Mouse (Mus musculus): ENCODE measurements around the gene Stox2.

Stox2 gene

DNA sequence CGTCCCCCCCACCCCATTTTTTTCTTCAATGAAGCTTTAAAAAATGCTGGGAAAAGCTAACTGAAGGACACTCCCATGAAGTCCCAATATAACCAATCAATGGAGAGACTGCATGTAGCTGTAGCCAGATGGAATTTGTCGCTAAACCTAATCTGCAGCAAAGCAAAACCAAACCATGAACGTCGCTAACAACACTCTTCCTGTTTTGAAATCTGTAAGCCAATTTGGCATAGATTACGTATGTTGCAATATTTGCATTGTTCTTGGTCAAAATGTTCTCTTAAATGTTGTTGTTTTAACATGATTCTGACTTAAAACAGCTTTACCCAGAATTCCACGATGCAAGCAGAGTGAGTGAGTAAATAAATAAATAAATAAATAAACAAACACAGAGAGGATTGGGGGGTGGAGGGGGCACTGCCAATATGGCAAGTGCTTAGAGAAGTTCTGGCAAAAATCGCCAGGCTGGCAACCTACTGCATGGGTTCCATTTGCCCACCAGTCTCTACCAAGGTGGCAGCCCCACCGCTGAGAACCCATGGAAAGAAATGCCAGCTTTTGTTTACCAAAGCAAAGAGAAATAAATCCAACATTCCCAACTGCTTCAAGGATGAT, 203.0 kb downstream of the Stox2 start:
- peak; percentile 78 for DNase-seq (ENCODE audit: low read depth, low spot score)

DNA sequence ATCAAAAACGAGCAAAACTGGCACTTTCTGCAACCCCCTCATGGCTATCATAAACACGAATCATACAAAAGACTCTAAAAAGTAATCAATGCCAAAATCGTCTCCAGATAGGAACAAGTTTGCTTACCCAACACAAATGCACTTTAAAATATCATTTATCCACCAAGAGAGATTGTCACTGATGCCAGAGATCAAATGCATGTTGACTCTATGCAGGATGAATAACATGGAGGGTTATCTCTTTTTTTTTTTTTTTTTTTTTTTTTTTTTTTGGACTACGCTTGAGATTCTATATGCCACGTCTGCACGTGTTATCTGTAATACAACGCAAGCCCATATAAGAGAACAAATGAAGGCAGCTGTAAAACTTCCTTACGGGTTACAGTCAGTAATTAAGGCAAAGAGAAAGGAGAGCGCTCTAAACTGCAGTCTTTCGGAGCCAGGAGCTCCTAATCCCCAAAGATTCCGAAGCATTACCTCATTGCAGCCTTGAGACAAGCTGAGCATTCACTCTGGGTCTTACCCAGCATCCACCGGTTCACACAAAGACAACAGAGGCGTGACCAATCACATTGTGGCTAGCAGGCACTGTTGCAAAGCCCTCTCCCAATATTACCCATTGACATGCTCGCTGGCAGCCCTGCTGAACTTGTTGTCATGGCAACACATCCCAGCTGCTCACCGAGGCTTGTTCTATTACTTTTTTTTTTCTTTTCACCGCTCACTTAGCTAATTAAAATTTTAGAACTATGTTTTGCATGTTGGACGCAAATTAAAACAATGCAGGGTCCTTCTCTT, 203.8 kb downstream of the Stox2 start:
- peak; percentile 98 for DNase-seq (ENCODE audit: low read depth, low spot score)

DNA sequence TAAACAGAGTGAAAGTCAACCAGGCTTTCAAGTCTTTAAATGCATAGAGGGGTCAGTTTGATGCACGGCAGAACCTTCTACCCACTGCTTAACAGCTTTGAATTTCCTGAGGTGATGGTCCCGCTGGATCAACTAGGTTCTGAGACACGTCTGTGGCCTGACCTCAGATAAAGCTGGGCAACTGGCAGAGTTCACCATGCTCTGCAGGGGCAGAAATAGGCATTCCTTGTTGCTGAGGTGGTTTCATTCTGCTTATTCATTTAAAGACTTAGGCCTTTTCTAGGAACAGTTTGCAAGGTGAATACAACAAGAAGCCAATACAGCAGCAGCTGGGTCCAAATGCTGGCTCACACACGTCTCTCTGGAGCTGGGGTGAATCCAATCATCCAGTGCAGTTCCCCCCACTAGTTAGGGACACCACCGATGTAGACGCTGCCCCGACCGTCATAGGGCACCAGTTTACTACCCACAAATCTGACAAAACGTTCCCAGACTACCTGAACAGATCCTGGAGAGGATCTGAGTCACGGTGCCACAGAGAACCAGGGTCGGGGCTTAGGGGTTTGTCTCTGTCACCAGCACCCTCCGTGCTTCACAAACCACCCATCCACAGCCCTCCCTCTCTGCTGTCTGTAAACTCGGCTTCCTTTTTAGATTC, 204.6 kb downstream of the Stox2 start:
- peak; percentile 24 for DNase-seq (ENCODE audit: low read depth, low spot score)

DNA sequence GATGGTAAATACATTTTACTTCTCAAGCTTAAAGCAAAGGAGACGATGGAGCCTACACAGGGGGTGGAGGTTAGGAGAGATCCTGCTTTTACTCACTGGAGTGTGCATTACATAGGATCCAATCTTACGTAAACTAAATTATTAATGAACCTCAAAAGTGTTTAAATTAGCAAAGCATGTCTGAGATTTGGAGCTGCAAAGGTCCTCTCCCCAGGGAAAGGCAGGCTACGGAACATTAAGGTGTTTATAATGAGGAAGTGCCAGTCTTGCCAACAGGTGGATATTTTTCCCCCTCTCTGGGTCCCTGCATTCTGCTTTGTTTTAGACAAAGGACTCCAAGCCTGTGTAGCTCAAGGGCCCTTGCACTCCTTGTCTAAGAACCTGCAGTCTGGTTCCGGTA, 205.3 kb downstream of the Stox2 start:
- no peak for DNase-seq (ENCODE audit: low read depth, low spot score)

DNA sequence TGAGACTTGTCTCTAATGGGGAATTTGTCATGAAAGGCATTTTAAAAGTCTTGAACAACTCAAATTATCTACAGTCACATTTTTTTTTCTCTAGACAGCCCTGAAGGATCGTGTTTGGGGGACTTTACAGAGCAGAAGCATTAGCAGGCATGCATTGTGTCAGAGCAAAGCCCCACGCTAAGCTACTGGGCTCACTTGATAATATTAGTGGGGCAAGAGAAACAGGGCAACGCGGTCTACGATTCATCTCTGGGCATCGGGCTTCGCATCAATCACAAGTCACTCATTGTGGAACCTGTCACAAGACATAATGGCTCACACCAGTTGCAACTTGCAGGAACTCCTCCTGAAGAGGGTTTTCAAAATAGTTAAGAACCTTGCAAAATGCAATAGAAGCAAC, 205.9 kb downstream of the Stox2 start:
- no peak for DNase-seq (ENCODE audit: low read depth, low spot score)

DNA sequence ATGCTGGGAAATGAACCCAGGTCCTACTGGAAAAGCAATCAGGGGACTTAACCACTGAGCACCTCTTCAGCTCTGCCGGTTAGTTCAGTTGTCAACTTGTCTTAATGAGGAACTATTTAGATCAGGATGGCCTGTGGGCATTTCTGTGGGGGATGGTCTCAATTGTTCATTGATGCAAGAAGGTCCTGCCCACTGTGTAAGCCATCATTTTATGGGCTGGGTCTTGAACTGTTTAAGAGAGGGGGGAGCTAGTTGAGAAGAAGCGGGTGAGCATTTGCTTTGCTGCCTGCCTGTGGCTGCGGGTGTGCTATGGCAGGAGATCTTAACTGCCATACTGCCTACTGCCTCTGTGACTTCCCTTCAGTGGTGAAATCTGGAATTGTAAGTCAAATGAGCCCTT, 214.1 kb downstream of the Stox2 start:
- no peak for DNase-seq (ENCODE audit: low read depth, low spot score)

DNA sequence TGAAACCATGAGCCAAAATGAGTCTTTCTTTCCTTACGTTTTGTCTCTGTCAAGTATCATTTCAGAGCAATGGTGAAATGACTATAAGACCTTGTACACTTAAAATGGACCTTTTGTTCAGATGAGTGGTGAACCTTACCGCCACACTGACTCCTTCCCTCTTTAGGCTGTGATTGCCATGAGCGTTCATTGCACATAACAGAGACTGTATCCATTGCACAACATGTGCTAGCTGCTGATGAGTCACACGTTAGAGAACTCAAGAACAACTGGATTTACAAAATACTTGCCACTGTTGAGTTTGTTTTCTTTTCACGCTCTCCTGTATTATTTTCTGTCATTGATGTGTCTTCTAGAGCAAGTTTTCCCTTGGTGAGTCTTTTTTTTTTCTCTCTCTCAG, 216.1 kb downstream of the Stox2 start:
- DNase-seq (ENCODE audit: low read depth, low spot score), result no peak

DNA sequence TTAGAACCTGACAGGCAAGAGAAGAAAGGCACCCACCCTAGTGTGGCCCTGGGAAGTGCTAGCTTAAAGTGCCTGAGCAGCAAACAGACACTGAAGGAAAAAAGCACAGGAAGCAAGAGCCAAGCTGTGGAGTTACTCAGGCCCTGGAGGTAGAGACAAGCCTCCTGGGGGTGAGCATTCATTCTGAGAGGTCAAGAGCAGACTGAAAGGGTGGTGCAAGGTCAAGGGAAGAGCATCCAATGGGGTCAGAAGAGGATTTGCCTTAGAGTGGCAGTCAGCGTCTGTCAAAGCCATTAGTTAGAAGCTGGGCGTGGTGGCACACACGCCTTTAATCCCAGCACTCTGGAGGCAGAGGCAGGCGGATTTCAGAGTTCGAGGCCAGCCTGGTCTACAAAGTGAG, 224.3 kb downstream of the Stox2 start:
- DNase-seq (ENCODE audit: low read depth, low spot score), result no peak

DNA sequence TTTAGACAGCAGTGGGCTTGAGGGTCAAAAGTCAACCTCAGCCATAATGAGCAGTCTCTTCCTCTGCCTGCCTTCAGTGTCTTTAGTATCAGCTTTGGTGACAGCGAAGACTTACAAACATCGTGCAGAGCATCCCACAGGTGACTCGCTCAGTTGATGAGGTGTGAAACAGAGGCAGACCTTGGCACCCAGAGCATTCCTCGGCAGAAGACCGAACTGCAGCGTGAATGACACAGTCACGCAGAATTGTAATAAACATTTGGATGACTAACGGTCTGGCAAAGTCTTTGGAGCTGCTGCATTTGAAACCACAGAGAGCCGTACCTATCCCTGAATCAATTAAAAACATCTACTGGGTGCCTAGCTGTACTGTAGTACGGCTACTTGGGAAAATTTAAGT, 225.0 kb downstream of the Stox2 start:
- peak; percentile 61 for DNase-seq (ENCODE audit: low read depth, low spot score)

DNA sequence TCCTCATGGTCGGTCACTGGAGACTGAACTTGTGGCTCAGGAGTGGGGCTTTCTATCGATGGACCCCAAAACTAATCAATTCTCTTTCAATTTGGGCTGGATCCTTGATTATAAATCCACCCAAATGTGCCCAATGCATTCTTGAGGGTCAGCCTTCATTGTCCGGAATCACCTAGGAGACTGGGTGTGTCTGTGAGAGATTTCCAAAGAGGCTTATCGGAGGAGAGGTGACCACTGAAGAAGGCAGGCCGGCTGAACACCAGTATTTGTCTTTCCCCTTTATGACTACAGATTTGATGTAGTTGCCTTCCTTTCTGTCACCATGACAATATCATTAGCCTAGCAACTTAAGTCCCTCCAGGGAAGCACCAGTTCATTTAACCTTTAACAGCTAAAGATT, 225.8 kb downstream of the Stox2 start:
- no peak for DNase-seq (ENCODE audit: low read depth, low spot score)

DNA sequence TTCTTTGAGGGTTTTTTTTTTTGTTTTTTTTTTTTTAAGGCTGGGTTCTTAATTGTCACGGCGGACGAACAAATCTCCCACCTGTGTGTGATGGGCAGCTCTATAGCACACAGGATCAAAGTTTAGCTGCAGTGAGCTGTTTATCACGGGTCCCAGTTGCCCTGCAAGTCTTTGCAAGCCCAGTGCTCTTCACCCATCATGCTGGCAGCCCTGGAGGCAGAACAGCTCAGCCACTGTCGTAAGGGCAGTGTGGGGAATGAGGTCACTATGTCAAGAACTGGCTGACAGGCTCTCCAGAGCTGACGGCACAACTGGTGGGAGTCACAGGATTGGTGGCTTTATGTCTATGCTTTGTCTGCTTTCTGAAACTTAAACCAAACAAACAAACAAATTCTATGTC, 227.6 kb downstream of the Stox2 start:
- peak; percentile 67 for DNase-seq (ENCODE audit: low read depth, low spot score)

DNA sequence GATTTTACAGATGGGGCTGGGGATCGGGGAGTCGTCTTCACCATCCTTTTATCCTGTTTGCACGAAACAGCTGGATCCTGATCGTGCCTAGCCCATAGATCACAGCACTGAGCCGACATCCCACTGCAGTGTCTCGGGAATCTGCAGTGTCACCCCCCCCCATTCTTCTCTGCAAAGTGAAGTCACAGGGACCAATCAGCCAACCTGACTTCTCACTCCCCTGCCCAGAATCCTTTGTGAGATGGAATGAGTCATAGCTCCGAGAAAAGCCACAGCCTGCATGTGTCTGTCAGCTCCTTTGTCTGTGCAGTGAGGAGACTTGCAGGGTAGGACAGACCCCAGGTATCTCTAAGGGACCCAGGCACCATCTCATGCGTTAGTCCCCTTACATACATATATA, 228.1 kb downstream of the Stox2 start:
- peak; percentile 94 for DNase-seq (ENCODE audit: low read depth, low spot score)

DNA sequence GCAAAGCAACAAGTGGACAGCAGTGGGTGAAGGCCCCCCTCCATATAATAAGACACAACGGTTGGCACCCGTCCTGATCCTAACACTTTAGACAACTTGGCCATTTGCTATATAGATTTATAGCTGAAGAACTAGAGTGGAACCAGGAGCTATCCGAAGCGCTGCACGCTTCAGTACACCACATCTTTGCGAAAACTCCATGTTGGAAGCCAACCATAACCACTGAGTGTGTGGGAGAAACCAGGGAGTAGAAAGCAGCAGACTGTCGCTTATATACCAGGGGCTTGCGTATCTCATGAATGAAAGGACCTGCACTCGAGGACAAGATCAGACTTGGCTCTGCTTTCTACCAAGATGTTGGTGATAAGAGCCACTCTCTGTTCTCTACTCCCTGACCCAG, 234.0 kb downstream of the Stox2 start:
- no peak for DNase-seq (ENCODE audit: low read depth, low spot score)

DNA sequence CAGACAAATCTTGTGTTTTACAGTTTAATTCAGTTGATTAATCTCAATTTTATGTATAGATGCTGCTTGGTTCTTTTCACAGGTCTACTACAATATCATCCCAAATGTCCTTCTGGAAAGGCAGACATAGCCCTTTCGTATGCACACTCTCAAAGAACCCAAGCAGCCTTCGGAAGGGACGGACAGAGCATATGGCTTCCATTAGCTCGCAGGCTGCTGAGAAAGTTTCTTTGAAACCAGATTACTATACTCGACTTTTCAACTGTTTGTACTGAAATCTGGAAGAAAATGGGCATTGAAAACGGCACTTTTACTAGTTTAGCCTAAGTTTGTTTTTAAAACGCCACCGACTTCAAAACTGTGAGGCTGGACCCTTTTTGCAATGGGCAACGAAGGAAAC, 234.9 kb downstream of the Stox2 start:
- no peak for DNase-seq (ENCODE audit: low read depth, low spot score)

DNA sequence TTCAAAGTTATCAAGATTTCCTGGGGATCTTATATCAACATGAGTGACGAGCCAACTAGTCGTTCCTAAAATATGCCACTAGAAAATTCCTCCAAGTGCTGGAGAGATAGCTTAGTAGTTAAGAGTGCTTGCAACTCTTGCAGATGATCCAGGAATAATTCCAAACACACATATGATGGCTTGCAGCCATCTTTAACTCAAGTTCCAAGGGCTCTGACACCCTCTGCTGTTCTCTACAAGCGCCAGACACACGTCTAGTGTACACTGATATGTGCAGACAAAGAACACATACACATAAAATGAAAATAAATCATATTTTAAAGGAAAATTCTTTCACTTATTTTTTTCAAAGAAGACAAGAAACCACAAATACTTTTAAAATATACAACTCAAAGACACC, 237.9 kb downstream of the Stox2 start:
- peak; percentile 45 for DNase-seq (ENCODE audit: low read depth, low spot score)

DNA sequence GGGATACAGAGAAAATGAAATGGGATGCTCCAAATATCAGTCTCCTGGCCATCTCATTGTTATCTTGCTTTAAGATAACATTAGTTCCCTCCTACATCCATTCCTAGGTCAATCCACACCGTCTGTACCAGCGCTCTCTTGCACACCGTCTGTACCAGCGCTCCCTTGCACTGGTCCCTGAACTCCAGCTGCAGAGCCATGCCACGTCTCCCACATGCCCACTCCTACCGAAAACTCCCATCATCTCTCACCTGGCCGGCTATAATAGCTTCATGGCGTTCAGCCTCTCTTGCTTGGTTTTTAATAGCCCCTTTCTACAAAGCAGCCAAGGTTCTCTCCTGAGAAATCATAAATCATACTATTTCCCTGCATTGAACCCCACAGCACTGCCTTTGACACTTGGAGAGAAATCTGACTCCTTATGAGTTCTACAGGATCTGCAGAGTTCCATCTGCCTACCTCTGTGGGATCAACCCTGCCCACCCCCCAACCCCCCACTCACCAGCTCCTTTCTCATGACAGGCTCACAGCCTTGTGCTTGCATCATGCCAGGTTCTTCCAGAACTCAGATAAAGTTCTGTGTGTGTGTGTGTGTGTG, 239.4 kb downstream of the Stox2 start:
- DNase-seq (ENCODE audit: low read depth, low spot score), result no peak

DNA sequence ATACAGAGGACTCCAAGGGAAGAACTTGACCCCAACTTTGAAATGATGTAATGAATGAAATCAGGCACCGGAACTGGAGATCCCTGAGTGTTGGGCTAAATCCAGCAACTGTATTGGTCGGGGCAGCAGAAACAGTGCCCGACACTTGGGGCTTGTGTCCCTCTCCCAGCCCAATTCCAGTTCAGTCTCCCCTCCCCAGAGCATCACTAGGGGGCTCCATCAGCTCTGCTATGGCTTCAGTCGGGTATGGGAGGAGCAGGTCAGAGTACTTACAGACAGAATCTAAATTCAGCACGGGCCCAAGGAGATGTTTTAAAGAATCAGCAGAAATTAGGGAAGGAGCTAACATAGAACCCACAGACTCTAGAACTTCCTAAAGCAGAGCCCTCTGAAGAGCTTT, 240.7 kb downstream of the Stox2 start:
- DNase-seq (ENCODE audit: low read depth, low spot score), result peak; percentile 37

DNA sequence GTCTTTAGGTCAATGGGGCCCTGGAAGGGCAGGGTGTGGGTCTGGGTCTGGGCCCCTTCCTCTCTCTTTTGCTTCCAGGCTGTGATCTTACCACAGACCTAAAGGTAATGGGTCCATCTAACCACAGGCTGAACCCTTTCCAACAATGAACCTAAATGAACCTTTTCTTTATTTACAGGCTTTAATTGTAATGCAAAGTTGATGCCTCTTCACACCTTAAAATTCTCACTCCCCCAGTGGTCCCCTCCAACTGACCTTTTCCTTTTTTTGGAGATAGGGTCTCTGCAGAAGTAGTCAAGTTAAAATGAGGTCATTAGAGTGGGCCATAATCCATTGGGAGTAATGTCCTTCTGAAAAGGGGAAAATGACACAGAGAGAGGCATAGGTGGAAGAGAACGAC, 249.8 kb downstream of the Stox2 start:
- DNase-seq (ENCODE audit: low read depth, low spot score), result no peak

DNA sequence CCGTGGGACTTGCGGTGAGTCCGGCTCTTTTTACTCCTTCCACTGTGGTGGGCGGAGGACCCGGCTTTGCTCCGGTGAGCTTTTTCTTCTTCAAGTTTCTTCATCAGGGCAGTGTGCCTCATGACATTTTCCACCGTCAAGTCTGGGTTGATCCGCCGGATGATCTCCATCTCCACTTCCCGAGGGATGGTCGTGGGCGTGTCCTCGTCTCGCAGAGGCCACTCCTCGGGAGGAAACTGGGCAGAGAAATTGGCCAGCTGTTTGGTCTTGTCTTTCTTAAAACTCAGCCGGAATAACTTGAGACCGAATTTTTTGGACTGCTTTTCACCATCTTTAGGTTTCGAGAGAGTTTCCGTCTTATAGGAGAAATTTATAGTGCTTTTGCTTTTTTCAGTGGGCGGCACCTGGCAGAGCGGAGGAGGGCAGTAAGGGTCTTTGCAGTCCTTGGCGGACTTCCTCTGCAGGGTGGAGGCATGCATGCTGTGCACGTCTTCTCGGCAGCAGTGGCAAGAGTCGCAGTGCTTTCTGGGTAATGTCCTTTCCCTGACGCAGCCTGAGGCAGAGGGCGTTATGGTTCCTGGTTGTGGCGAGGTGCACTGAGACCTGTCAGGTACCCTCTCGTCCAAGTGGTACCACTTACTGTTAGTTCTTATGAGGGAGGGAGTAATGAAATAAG, 252.7 kb downstream of the Stox2 start:
- no peak for DNase-seq (ENCODE audit: low read depth, low spot score)

DNA sequence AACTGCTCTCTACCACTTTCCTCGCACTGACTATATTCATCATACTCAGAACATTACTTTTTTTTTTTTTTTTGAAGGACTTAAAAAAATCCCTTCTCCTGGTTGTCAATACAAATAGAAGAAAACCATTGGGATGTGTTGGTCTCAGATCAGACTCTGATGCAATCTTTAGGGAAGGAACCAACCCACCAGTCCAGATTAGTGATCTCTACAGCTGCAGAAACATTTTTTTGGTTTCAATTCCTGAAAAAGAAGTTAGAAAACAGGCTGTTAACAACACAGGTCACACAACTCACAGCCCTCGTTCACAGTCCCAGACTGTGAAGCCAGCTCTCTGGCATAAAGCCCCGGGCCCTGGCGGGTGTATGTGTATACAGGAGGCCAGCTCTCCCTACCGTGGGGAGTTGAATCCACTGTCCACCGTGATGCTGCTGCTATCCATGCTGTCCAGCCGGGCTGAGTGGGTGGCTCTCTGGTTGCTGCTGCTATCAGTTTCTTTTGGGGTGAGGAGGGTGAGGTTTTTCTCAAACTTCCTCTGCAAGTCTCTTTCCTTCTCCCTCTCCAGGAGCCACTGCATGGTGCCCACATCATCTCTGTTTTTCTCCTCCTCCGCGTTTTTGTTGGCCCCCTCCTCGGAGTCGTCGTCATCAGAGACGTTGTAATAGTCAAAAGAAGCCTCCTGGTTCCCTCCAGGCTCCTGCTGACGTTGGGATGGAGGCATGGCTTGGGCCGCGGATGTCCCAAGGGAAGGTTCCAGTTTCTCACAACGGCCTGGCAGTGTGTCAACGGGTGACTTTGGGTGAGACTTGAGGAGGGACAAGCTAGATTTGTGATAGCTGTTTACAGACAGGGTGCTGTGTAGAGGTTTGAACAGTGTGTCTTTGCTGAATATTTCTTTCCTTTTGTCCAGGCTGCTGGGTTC, 254.5 kb downstream of the Stox2 start:
- DNase-seq (ENCODE audit: low read depth, low spot score), result no peak

DNA sequence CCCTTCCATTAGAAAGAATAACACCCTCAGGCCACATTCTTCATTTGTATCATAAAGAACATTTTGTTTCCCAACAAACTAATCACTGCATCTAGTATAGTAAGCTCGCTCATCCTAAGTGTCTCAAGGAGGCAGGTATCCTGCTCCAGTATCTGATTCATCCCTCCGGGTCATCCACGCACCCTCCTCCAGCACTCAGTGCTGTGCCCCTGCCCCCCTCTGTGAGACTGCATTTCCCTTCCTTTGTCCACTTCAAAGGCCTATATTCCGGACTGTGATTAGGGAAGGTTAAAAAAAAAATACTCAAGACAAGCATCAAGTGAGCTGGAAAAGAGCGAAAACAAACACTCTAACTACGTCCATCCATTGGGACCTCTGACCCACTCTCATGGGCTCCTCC, 260.8 kb downstream of the Stox2 start:
- no peak for DNase-seq (ENCODE audit: low read depth, low spot score)

Data from brain, adult 2 months (tissue).